Mouse (Mus musculus) ZHBTc4 (cell line): ENCODE results near the gene Theg.
A peak's percentile ranks its signal among the peaks of the same experiment; 100 is the strongest.

Experiments
- DNase-seq: peaks from one replicate; pipeline ENCODE4 v3.0.0-alpha.2; 2011; ENCODE audit warnings: low read depth, low spot score

The Theg gene

DNA sequence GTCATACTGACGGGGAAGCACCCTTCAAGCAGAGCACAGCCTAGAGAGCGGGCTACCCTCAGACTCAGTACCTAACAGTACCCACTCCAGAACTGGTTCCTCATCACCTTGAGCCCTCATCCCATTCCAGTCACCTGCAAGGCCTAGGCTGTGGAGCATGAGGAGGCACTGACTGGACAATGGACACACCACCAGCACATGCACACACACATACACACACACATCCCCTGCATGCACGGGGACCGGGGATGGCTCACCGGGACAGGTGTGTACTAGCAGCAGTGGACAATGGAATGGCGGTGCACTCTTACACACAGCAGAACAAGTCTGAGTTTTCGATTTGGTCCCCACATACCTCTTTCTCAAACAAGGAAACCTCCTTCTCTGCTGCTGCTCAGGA lies 49.9 kb downstream of the Theg start:
- no peak for DNase-seq

DNA sequence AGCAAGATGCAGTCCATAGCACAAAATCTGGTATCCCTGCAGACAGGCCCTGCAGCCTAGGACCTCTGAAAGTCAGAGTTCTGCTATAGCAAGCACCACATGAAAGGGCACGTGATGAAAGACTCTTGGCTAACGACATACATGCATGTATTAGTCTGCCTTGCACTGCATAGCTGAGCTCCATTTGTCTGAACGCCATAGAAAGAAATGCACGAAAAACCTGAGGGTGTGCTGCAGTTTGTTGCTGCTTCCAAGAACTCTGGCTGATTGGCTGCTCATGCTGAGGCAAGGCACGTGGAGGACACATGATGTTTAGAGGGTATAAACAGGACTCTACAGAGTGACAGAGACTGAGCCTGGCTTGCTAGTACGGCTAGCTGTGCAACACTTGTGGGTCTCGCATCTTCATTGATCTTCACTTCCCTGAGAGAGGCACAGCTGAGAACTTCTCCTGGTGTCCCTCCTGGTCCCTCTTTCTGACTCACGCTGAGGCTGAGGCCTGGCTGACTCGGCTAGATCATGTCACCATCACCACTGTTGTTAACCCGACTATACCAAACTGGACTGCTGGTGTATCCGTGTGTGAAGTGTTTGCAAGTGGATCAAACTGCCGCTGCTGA lies 50.6 kb downstream of the Theg start:
- no peak for DNase-seq

- no peak for DNase-seq
These were observed 51.7 kb downstream of the Theg start for GRCm38 (mm10) chr10:79535431-79535830.

GRCm38 (mm10) chr10:79534426-79534825 lies 52.7 kb downstream of the Theg start:
- no peak for DNase-seq

GRCm38 (mm10) chr10:79533126-79533911 lies 53.8 kb downstream of the Theg start, which contains the start of gene Plpp2:
Gene Plpp2, minus strand, starts transcription at chr10:79533796.
- peak; percentile 88 for DNase-seq

GRCm38 (mm10) chr10:79532678-79533077 lies 54.5 kb downstream of the Theg start:
- peak; percentile 37 for DNase-seq

- no peak for DNase-seq
These were observed 55.5 kb downstream of the Theg start for GRCm38 (mm10) chr10:79531593-79531992.

DNA sequence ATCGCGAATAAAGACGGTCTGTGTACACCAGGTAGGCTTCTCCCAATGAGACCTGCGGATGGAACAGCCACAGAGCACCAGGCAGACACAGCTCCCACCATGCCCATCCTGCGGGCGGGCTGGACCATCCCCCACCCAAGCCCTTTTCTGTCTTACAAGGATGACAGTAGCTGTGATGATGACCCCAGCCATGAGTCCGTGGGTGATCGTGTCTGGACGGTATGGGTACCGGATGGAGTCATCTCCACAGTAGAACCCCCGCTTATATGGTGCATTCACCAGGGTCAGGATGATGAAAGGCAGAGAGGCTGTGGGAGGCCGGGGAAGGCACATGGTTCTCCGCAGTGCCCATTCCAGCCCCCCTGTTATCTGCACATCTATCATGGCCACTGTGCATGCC lies 56.4 kb downstream of the Theg start:
- no peak for DNase-seq

DNA sequence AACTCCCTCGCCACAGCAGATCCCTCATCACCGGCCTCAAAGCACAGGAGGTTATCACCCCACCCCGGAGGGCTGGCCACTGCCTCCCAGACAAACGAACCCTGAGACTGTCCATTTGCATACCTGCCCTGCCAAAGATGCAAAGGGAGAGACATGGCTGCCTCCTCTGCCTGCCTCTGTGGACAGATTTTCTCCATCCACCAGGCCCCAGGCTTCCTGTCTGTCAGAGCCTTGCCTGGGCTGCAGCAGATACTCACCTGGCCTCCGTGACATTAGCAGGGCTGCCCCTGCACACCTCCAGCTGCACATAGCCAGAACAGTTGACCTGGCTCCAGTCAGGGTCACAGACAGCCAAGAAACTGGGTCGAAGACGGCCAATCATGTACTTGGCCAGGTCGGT lies 56.9 kb downstream of the Theg start:
- no peak for DNase-seq

- DNase-seq: peak; percentile 32
These were observed 59.0 kb downstream of the Theg start for GRCm38 (mm10) chr10:79528081-79528480.

GRCm38 (mm10) chr10:79527453-79527845 lies 59.7 kb downstream of the Theg start:
- no peak for DNase-seq

GRCm38 (mm10) chr10:79526661-79527452 lies 60.3 kb downstream of the Theg start:
- DNase-seq: no peak
